Mouse (Mus musculus) hindbrain, embryonic 15.5 days (tissue): Measurements from ENCODE around the gene Ankdd1b. TPM values are rescaled to one million over a fixed set of nuclear protein-coding genes. Genes with fewer than 3 reads are reported as not detected.

Experiments
- ATAC-seq: fragments of 200-750 bp; cut with Nextera tagmentation; 2 replicates; pipeline ENCODE4 v1.8.0; 2017; ENCODE audit warnings: low read depth, moderate number of reproducible peaks, moderate TSS enrichment; ENCODE audit not compliant: low FRiP score
- H3K27ac ChIP-seq: fragments of 300-500 bp; sonication (generic); replicated peaks from 2 replicates; pipeline ENCODE4 v1.5.1; 2015; ENCODE audit warnings: mild to moderate bottlenecking, inconsistent platforms
- H3K27me3 ChIP-seq: fragments of 300-500 bp; sonication (generic); 2 replicates; pipeline ENCODE4 v1.6.1; 2015; ENCODE audit warnings: control low read depth, inconsistent platforms
- H3K36me3 ChIP-seq: fragments of 300-500 bp; sonication (generic); 2 replicates; pipeline ENCODE4 v1.6.1; 2015; ENCODE audit warnings: control low read depth, inconsistent platforms
- H3K4me1 ChIP-seq: fragments of 300-500 bp; sonication (generic); replicated peaks from 2 replicates; pipeline ENCODE4 v1.6.1; 2015; ENCODE audit warnings: control low read depth, inconsistent platforms
- H3K4me2 ChIP-seq: fragments of 300-500 bp; sonication (generic); 2 replicates; pipeline ENCODE4 v1.6.1; 2015; ENCODE audit warnings: moderate library complexity, mild to moderate bottlenecking, inconsistent platforms
- H3K4me3 ChIP-seq: fragments of 300-500 bp; sonication (generic); 2 replicates; pipeline ENCODE4 v1.5.1; 2015; ENCODE audit warnings: mild to moderate bottlenecking, inconsistent platforms
- H3K9ac ChIP-seq: fragments of 300-500 bp; sonication (generic); 2 replicates; pipeline ENCODE4 v1.6.1; 2015; ENCODE audit warnings: inconsistent platforms
- H3K9me3 ChIP-seq: fragments of 300-500 bp; sonication (generic); 2 replicates; pipeline ENCODE4 v1.6.1; 2016; ENCODE audit warnings: control low read depth, inconsistent platforms
- WGBS: fragments of 180-500 bp; shearing (Covaris S2); methylation state at CpG from one replicate; pipeline ENCODE4 v1.1.7; 2015; 5-methylcytosine and 5-hydroxymethylcytosine counted together
- polyA plus RNA-seq: library from polyadenylated mRNA; unstranded; fragments of >200 nt; fragmentation: Nextera tagmentation; extraction: Ambion mirVana; gene quantifications from 2 replicates; pipeline ENCODE4 v1.2.1, GENCODE M21; 2015

Ankdd1b gene
- polyA plus RNA-seq, result not detected in 2 replicates

GRCm38 (mm10) chr13:96470957-96471356, at the start of gene Ankdd1b:
Ankdd1b (minus strand) TSS chr13:96471198.
- H3K27me3 ChIP-seq, result no peaks in the 10 kb centered on the region
- H3K4me2 ChIP-seq, result no peak within 1 kb of the TSS
- no peaks in the 10 kb centered on the region for H3K9me3 ChIP-seq
- H3K4me3 ChIP-seq, result no peak within 1 kb of the TSS
- WGBS, result 93% methylated on average over 14 of the region's 14 CpGs
- no peaks in the 10 kb centered on the region for H3K36me3 ChIP-seq
- H3K27ac ChIP-seq, result no peak within 1 kb of the TSS
- H3K4me1 ChIP-seq, result no peaks in the 10 kb centered on the region
- ATAC-seq, result no peak
- H3K9ac ChIP-seq, result no peak within 1 kb of the TSS

GRCm38 (mm10) chr13:96517335-96517734, 46.3 kb upstream of the Ankdd1b start:
- H3K4me1 ChIP-seq, result no peaks in the 10 kb centered on the region
- WGBS, result 94% methylated on average over 2 of the region's 2 CpGs

GRCm38 (mm10) chr13:96516249-96516648, 45.3 kb upstream of the Ankdd1b start:
- H3K27ac ChIP-seq, result no peak overlapping the region
- H3K27me3 ChIP-seq, result no peaks in the 10 kb centered on the region
- 96% methylated on average over 9 of the region's 9 CpGs for WGBS
- no peak for ATAC-seq
- H3K4me2 ChIP-seq, result no peak overlapping the region
- H3K9ac ChIP-seq, result no peak overlapping the region
- no peak overlapping the region for H3K4me3 ChIP-seq
- no peaks in the 10 kb centered on the region for H3K4me1 ChIP-seq
- no peaks in the 10 kb centered on the region for H3K9me3 ChIP-seq
- no peaks in the 10 kb centered on the region for H3K36me3 ChIP-seq

More at GRCm38 (mm10) chr13:96517335-96517734, 46.3 kb upstream of the Ankdd1b start:
- Histone ChIP-seq H3K27me3 (no peaks in the 10 kb centered on the region), H3K4me2 (no peak overlapping the region), H3K9me3 (no peaks in the 10 kb centered on the region), H3K9ac (no peak overlapping the region), H3K4me3 (no peak overlapping the region), H3K36me3 (no peaks in the 10 kb centered on the region), H3K27ac (no peak overlapping the region)
- no peak for ATAC-seq

- H3K4me3 ChIP-seq, result no peak overlapping the region
- H3K9me3 ChIP-seq, result no peaks in the 10 kb centered on the region
- no peak overlapping the region for H3K4me2 ChIP-seq
- no peak for ATAC-seq
- H3K36me3 ChIP-seq, result no peaks in the 10 kb centered on the region
- no peak overlapping the region for H3K27ac ChIP-seq
- H3K4me1 ChIP-seq, result no peaks in the 10 kb centered on the region
- H3K27me3 ChIP-seq, result no peaks in the 10 kb centered on the region
- 89% methylated on average over 5 of the region's 5 CpGs for WGBS
- H3K9ac ChIP-seq, result no peak overlapping the region
Measured at GRCm38 (mm10) chr13:96514154-96514942, 43.4 kb upstream of the Ankdd1b start.

GRCm38 (mm10) chr13:96511893-96512292, 40.9 kb upstream of the Ankdd1b start:
- H3K27ac ChIP-seq, result no peak overlapping the region
- no peak for ATAC-seq

GRCm38 (mm10) chr13:96511262-96511661, 40.3 kb upstream of the Ankdd1b start:
- Histone ChIP-seq H3K27me3 (no peaks in the 10 kb centered on the region), H3K36me3 (no peaks in the 10 kb centered on the region), H3K4me2 (no peak overlapping the region), H3K27ac (no peak overlapping the region), H3K4me3 (no peak overlapping the region), H3K9me3 (no peaks in the 10 kb centered on the region), H3K4me1 (no peaks in the 10 kb centered on the region), H3K9ac (no peak overlapping the region)
- no peak for ATAC-seq
- WGBS, result 92% methylated on average over 1 of the region's 1 CpGs

More at GRCm38 (mm10) chr13:96511893-96512292, 40.9 kb upstream of the Ankdd1b start:
- no peak overlapping the region for H3K4me3 ChIP-seq
- H3K36me3 ChIP-seq, result no peaks in the 10 kb centered on the region
- H3K4me1 ChIP-seq, result no peaks in the 10 kb centered on the region
- no peaks in the 10 kb centered on the region for H3K9me3 ChIP-seq
- no peak overlapping the region for H3K9ac ChIP-seq
- WGBS, result 80% methylated on average over 5 of the region's 5 CpGs
- H3K27me3 ChIP-seq, result no peaks in the 10 kb centered on the region
- no peak overlapping the region for H3K4me2 ChIP-seq

DNA sequence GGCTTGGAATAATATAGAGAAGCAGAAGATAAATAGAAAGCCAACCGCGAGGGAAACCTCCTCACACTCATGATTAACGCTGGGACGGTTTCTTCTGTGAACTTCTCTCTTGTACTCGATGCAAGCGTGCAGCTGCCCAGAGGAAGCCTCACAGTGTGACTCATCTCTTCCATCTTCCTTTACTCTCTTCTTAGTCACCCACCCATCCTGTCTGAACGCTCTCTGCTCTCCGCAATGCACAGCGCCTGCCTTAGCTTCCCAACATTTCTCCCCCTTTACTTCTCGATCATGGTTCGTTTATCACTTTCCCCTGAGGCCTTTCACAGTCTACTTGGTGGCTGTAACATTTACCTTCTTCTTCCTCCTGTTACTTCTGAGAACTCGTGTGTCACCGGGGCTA, 39.6 kb upstream of the Ankdd1b start:
- no peak overlapping the region for H3K9ac ChIP-seq
- H3K4me2 ChIP-seq, result no peak overlapping the region
- no peak overlapping the region for H3K4me3 ChIP-seq
- H3K27ac ChIP-seq, result no peak overlapping the region
- H3K27me3 ChIP-seq, result no peaks in the 10 kb centered on the region
- WGBS, result 81% methylated on average over 13 of the region's 13 CpGs
- H3K36me3 ChIP-seq, result no peaks in the 10 kb centered on the region
- H3K9me3 ChIP-seq, result no peaks in the 10 kb centered on the region
- H3K4me1 ChIP-seq, result no peaks in the 10 kb centered on the region
- ATAC-seq, result no peak

GRCm38 (mm10) chr13:96507541-96507940, 36.5 kb upstream of the Ankdd1b start:
- Histone ChIP-seq H3K27me3 (no peaks in the 10 kb centered on the region), H3K27ac (no peak overlapping the region), H3K36me3 (no peaks in the 10 kb centered on the region), H3K4me3 (no peak overlapping the region), H3K4me2 (no peak overlapping the region), H3K9me3 (no peaks in the 10 kb centered on the region), H3K9ac (no peak overlapping the region), H3K4me1 (no peaks in the 10 kb centered on the region)
- WGBS, result 92% methylated on average over 4 of the region's 4 CpGs
- no peak for ATAC-seq

GRCm38 (mm10) chr13:96506313-96506712, 35.3 kb upstream of the Ankdd1b start:
- no peak overlapping the region for H3K4me2 ChIP-seq
- no peaks in the 10 kb centered on the region for H3K9me3 ChIP-seq
- H3K36me3 ChIP-seq, result no peaks in the 10 kb centered on the region
- no peaks in the 10 kb centered on the region for H3K4me1 ChIP-seq
- no peak overlapping the region for H3K4me3 ChIP-seq
- no peak overlapping the region for H3K27ac ChIP-seq
- no peaks in the 10 kb centered on the region for H3K27me3 ChIP-seq
- no peak overlapping the region for H3K9ac ChIP-seq
- WGBS, result 86% methylated on average over 6 of the region's 6 CpGs
- ATAC-seq, result no peak

GRCm38 (mm10) chr13:96505661-96506060, 34.7 kb upstream of the Ankdd1b start:
- Histone ChIP-seq H3K36me3 (no peaks in the 10 kb centered on the region), H3K9ac (no peak overlapping the region), H3K27me3 (no peaks in the 10 kb centered on the region), H3K9me3 (no peaks in the 10 kb centered on the region), H3K4me1 (no peaks in the 10 kb centered on the region), H3K4me3 (no peak overlapping the region), H3K4me2 (no peak overlapping the region), H3K27ac (no peak overlapping the region)
- 82% methylated on average over 4 of the region's 4 CpGs for WGBS
- no peak for ATAC-seq

GRCm38 (mm10) chr13:96499891-96500290, 28.9 kb upstream of the Ankdd1b start:
- H3K27ac ChIP-seq, result no peak overlapping the region
- no peaks in the 10 kb centered on the region for H3K36me3 ChIP-seq
- H3K9ac ChIP-seq, result no peak overlapping the region
- H3K27me3 ChIP-seq, result no peaks in the 10 kb centered on the region
- no peak for ATAC-seq
- no peaks in the 10 kb centered on the region for H3K4me1 ChIP-seq
- no peak overlapping the region for H3K4me3 ChIP-seq
- no peaks in the 10 kb centered on the region for H3K9me3 ChIP-seq
- WGBS, result 80% methylated on average over 2 of the region's 2 CpGs
- H3K4me2 ChIP-seq, result no peak overlapping the region

DNA sequence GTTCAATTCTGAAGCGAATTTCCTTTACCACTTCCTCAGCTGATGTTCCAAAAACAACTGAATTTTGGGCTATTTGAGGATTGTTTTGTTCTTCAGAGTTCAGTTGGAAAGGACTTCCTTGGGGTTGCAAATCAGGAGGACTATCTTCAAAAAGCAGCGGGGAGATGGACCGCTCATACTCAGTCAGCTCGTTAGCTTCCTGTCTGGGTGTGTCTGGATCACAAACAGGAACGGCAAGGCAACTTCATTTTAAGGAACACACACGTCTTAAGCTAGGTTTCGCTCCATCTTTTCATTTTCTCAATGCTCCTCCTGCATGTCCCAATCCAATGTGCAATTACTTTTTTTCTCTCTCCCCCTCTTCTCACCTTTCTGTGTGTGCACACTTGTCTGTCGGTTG, 25.6 kb upstream of the Ankdd1b start:
- no peak for ATAC-seq
- WGBS, result 87% methylated on average over 8 of the region's 8 CpGs
- no peak overlapping the region for H3K4me2 ChIP-seq

GRCm38 (mm10) chr13:96490433-96490832, 19.4 kb upstream of the Ankdd1b start, which contains the start of gene Gm17622:
Gm17622 (plus strand) TSS chr13:96490733.
- H3K4me3 ChIP-seq, result no peak within 1 kb of the TSS
- no peak within 1 kb of the TSS for H3K4me2 ChIP-seq
- no peaks in the 10 kb centered on the region for H3K27me3 ChIP-seq
- H3K27ac ChIP-seq, result no peak within 1 kb of the TSS
- WGBS, result over 99% methylated on average over 3 of the region's 3 CpGs
- H3K36me3 ChIP-seq, result peaks cover 10% of the 10 kb centered on the region
- no peak within 1 kb of the TSS for H3K9ac ChIP-seq
- no peak for ATAC-seq
- H3K9me3 ChIP-seq, result no peaks in the 10 kb centered on the region
- H3K4me1 ChIP-seq, result no peaks in the 10 kb centered on the region

More for the DNA sequence above, 25.6 kb upstream of the Ankdd1b start:
- Histone ChIP-seq H3K36me3 (no peaks in the 10 kb centered on the region), H3K4me1 (no peaks in the 10 kb centered on the region), H3K9ac (no peak overlapping the region), H3K4me3 (no peak overlapping the region), H3K9me3 (no peaks in the 10 kb centered on the region), H3K27ac (no peak overlapping the region), H3K27me3 (no peaks in the 10 kb centered on the region)
